Mouse (Mus musculus) embryonic facial prominence, embryonic 15.5 days (tissue): ENCODE results near the gene Draxin. TPM values are rescaled to one million over a fixed set of nuclear protein-coding genes. Genes with fewer than 3 reads are reported as not detected.
"Not testable (repeated sequence)": the region's sequence is repeated elsewhere in the genome, so short reads cannot be mapped to it uniquely, and the experiment has no call there.

Experiments
- ATAC-seq: fragments of 200-750 bp; cut with Nextera tagmentation; 2 replicates; pipeline ENCODE4 v1.8.0; 2017; ENCODE audit warnings: low read depth, moderate TSS enrichment; ENCODE audit not compliant: insufficient number of reproducible peaks, low FRiP score, low TSS enrichment
- H3K27ac ChIP-seq: fragments of 300-500 bp; sonication (generic); replicated peaks from 2 replicates; pipeline ENCODE4 v1.5.1; 2015; ENCODE audit warnings: mild to moderate bottlenecking, inconsistent platforms
- H3K27me3 ChIP-seq: fragments of 300-500 bp; sonication (generic); 2 replicates; pipeline ENCODE4 v1.6.1; 2015; ENCODE audit warnings: inconsistent platforms
- H3K36me3 ChIP-seq: fragments of 300-500 bp; sonication (generic); 2 replicates; pipeline ENCODE4 v1.6.1; 2015; ENCODE audit warnings: mild to moderate bottlenecking, inconsistent platforms
- H3K4me1 ChIP-seq: fragments of 300-500 bp; sonication (generic); 2 replicates; pipeline ENCODE4 v1.6.1; 2015; ENCODE audit warnings: inconsistent platforms
- H3K4me2 ChIP-seq: fragments of 300-500 bp; sonication (generic); replicated peaks from 2 replicates; pipeline ENCODE4 v1.6.1; 2015; ENCODE audit warnings: mild to moderate bottlenecking, inconsistent platforms
- H3K4me3 ChIP-seq: fragments of 300-500 bp; sonication (generic); replicated peaks from 2 replicates; pipeline ENCODE4 v1.5.1; 2015; ENCODE audit warnings: mild to moderate bottlenecking, inconsistent platforms
- H3K9ac ChIP-seq: fragments of 300-500 bp; sonication (generic); 2 replicates; pipeline ENCODE4 v1.6.1; 2015; ENCODE audit warnings: inconsistent platforms
- H3K9me3 ChIP-seq: fragments of 300-500 bp; sonication (generic); replicated peaks from 2 replicates; pipeline ENCODE4 v1.6.1; 2016; ENCODE audit warnings: inconsistent platforms
- WGBS: fragments of 180-500 bp; shearing (Covaris S2); methylation state at CpG from one replicate; pipeline ENCODE4 v1.1.7; 2015; 5-methylcytosine and 5-hydroxymethylcytosine counted together
- polyA plus RNA-seq: library from polyadenylated mRNA; unstranded; fragments of >200 nt; fragmentation: Nextera tagmentation; extraction: Ambion mirVana; gene quantifications from 2 replicates; pipeline ENCODE4 v1.2.1, GENCODE M21; 2015

Gene Draxin
- 0.63 and 0.79 TPM in 2 replicates for polyA plus RNA-seq

- under 1% methylated on average over 76 of the region's 87 CpGs for WGBS
- H3K27ac ChIP-seq: 0 out of 2 replicates have a peak within 1 kb of the TSS, but pooled peaks have one; percentile 17
These were observed at the start of gene Draxin for GRCm38 (mm10) chr4:148130561-148131413. Draxin (minus strand) TSS chr4:148130698.

GRCm38 (mm10) chr4:148177716-148178115 lies 47.2 kb upstream of the Draxin start:
- no peak for ATAC-seq
- H3K9ac ChIP-seq: no peak overlapping the region
- no peaks in the 10 kb centered on the region for H3K36me3 ChIP-seq
- H3K27me3 ChIP-seq: peaks cover 52% of the 10 kb centered on the region
- no peaks in the 10 kb centered on the region for H3K9me3 ChIP-seq
- H3K4me1 ChIP-seq: peaks cover 7% of the 10 kb centered on the region; the same call in 1 of the 2 replicates
- H3K4me3 ChIP-seq: no peak overlapping the region
- H3K4me2 ChIP-seq: no peak overlapping the region
- H3K27ac ChIP-seq: no peak overlapping the region

More at GRCm38 (mm10) chr4:148130561-148131413, at the start of gene Draxin:
- H3K9me3 ChIP-seq: no peaks in the 10 kb centered on the region
- H3K4me1 ChIP-seq: peaks cover 16% of the 10 kb centered on the region
- peak; percentile 90 for ATAC-seq
- H3K36me3 ChIP-seq: no peaks in the 10 kb centered on the region
- H3K4me3 ChIP-seq: peak within 1 kb of the TSS; percentile 68
- H3K4me2 ChIP-seq: peak within 1 kb of the TSS; percentile 98
- H3K27me3 ChIP-seq: peaks cover 23% of the 10 kb centered on the region
- peak within 1 kb of the TSS; percentile 57 for H3K9ac ChIP-seq

DNA sequence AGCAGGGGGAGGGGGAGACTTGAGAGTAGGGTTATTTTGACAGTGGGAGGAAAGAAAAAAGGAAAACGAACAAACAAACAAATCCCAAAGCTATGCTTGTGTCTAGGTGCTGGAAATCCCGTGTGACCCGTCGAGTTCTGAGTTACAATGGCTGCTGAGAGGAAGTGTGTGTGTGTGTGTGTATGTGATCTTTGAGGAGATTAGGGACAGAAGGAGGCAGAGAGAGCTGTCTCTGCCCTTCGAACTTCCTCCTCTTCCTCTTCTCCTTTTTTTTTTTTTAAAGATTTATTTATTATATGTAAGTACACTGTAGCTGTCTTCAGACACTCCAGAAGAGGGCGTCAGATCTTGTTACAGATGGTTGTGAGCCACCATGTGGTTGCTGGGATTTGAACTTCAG lies 46.1 kb upstream of the Draxin start:
- peaks cover 62% of the 10 kb centered on the region for H3K27me3 ChIP-seq
- H3K4me1 ChIP-seq, H3K9ac ChIP-seq, H3K9me3 ChIP-seq, H3K4me3 ChIP-seq, H3K27ac ChIP-seq, H3K36me3 ChIP-seq, H3K4me2 ChIP-seq, ATAC-seq: not testable (repeated sequence)
- WGBS: 67% methylated on average over 5 of the region's 6 CpGs

DNA sequence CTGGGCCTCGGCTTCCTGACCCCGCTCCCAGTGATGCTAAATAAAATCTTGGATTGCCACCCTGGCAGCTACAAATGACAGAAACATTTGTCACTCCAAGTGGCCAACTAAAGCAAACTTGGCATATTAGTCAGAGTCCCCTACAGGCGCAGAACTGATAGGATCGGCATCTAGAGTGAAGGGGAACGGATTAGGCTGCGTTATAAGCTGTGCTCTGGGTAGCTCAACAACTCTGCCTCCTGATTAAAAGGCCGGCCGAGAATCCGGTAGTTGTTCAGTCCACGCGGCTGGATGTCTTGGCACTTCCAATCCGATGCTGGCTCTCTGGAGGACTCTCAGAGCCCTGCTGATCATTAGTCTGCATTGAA lies 44.0 kb upstream of the Draxin start:
- peaks cover 7% of the 10 kb centered on the region; the same call in 1 of the 2 replicates for H3K4me1 ChIP-seq
- H3K9ac ChIP-seq: no peak overlapping the region
- H3K9me3 ChIP-seq: no peaks in the 10 kb centered on the region
- no peak for ATAC-seq
- no peak overlapping the region for H3K4me3 ChIP-seq
- 8% methylated on average over 12 of the region's 12 CpGs for WGBS
- peaks cover 81% of the 10 kb centered on the region for H3K27me3 ChIP-seq
- no peak overlapping the region for H3K4me2 ChIP-seq
- no peak overlapping the region for H3K27ac ChIP-seq
- H3K36me3 ChIP-seq: no peaks in the 10 kb centered on the region

DNA sequence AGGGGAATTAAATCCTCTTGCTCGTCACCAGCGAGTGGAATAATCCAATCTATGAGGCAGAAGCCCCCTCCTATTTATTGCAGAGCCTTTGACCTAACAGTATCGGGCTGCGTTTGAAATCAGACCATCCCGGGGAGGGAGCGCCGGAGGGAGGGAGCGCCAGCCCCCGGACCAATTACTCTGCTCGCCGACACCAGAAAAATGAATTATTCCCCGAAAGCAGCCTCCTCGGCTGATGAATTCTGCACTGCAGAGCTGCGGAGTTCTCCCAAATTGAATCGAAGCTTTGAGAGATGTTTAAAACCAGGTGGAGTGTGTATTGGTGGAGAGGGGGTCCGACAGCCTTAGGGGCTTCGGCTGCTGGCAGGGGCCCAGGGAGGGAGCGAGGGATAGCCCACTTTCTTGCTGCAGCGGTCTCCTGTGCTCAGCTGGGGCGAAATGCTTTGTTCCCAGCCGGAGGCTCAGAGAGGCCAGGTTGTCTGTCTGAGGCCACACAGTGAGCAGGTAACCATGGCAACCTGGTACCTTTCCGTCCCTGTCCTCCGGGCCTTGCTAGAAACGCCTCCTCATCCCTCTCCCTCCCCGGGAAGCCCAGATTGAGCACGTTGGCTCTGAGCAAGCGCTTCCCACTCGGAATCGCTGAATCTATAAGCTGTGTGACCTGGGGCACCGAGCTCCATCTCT lies 43.5 kb upstream of the Draxin start:
- H3K4me2 ChIP-seq: 0 out of 2 replicates have a peak overlapping the region, but pooled peaks have one; percentile 17
- under 1% methylated on average over 30 of the region's 30 CpGs for WGBS
- H3K27me3 ChIP-seq: peaks cover 84% of the 10 kb centered on the region
- peaks cover 7% of the 10 kb centered on the region; the same call in 1 of the 2 replicates for H3K4me1 ChIP-seq
- H3K9ac ChIP-seq: no peak overlapping the region
- ATAC-seq: no peak
- no peak overlapping the region for H3K4me3 ChIP-seq
- no peaks in the 10 kb centered on the region for H3K36me3 ChIP-seq
- H3K27ac ChIP-seq: no peak overlapping the region
- H3K9me3 ChIP-seq: no peaks in the 10 kb centered on the region

DNA sequence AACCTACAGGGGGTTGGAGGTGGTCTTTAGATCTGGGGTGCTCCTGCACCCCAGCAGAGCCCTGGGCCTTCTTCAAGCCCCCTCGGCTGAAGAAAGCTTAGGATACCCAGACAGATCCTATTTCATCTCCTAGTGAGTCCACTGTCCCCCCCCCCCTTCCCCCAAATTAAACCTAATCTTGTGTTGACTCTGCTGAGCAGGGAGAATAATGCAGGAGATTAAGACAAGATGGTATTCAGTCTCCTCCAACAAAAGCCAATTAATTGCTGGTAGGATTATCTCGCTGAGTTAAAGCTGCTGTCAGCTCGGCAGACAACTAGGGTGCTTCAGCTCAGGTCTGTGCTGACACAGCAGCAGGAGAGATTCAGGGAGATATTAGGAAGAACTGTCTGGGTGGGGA lies 40.8 kb upstream of the Draxin start:
- Histone ChIP-seq H3K27ac (no peak overlapping the region), H3K4me3 (no peak overlapping the region), H3K27me3 (peaks cover 81% of the 10 kb centered on the region), H3K4me2 (no peak overlapping the region), H3K36me3 (no peaks in the 10 kb centered on the region), H3K9ac (no peak overlapping the region), H3K9me3 (no peaks in the 10 kb centered on the region), H3K4me1 (peaks cover 14% of the 10 kb centered on the region)
- no peak for ATAC-seq
- WGBS: 13% methylated on average over 3 of the region's 3 CpGs

DNA sequence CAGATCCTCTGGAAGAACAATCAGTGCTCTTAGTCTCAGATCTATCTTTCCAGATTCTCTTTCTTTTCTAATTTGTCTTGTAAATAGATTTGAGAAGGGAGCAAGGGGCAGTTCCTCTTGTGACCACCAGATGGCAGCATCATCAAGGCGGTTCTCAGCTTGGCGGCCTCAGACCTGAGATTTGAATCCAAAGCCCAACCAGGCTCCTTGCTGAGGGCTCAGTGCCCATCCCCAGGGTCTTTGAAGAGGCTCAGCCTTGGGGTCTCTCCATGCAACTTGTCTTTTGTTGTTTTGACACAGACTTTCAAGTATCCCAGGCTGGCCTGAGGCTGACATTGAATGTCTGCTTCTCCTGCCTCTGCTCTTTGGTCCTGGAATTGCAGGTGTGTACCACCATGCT lies 40.3 kb upstream of the Draxin start:
- H3K4me1 ChIP-seq: peaks cover 18% of the 10 kb centered on the region
- no peak overlapping the region for H3K4me2 ChIP-seq
- ATAC-seq: no peak
- H3K4me3 ChIP-seq: no peak overlapping the region
- peaks cover 81% of the 10 kb centered on the region for H3K27me3 ChIP-seq
- no peak overlapping the region for H3K9ac ChIP-seq
- H3K27ac ChIP-seq: no peak overlapping the region
- WGBS: 5% methylated on average over 2 of the region's 2 CpGs
- H3K36me3 ChIP-seq: no peaks in the 10 kb centered on the region
- no peaks in the 10 kb centered on the region for H3K9me3 ChIP-seq

- Histone ChIP-seq H3K4me2 (no peak overlapping the region), H3K4me3 (no peak overlapping the region), H3K9me3 (no peaks in the 10 kb centered on the region), H3K27me3 (peaks cover 81% of the 10 kb centered on the region), H3K9ac (no peak overlapping the region), H3K4me1 (peaks cover 22% of the 10 kb centered on the region), H3K36me3 (no peaks in the 10 kb centered on the region), H3K27ac (no peak overlapping the region)
- 21% methylated on average over 15 of the region's 15 CpGs for WGBS
- no peak for ATAC-seq
These were observed 39.1 kb upstream of the Draxin start for GRCm38 (mm10) chr4:148169586-148169985.

DNA sequence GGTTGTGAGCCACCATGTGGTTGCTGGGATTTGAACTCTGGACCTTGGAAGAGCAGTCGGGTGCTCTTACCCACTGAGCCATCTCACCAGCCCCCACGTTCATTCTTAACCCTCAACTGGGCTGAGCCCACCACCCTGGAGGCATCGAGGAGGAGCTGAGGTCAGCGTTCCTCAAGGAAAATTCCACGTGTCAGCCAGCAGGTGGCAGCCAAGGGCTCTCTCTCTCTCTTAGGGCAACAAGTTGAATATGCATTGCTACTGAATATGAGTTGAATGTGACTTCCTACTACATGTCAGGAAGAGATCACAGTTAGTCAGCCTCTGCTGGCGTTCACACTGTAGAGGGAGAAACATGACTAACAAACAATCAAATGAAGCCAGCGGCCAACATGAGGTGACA lies 37.8 kb upstream of the Draxin start:
- no peak overlapping the region for H3K9ac ChIP-seq
- H3K27me3 ChIP-seq: peaks cover 79% of the 10 kb centered on the region
- 22% methylated on average over 7 of the region's 7 CpGs for WGBS
- no peak overlapping the region for H3K4me2 ChIP-seq
- ATAC-seq: no peak
- no peak overlapping the region for H3K4me3 ChIP-seq
- H3K27ac ChIP-seq: no peak overlapping the region
- H3K36me3 ChIP-seq: no peaks in the 10 kb centered on the region
- H3K4me1 ChIP-seq: peaks cover 22% of the 10 kb centered on the region
- no peaks in the 10 kb centered on the region for H3K9me3 ChIP-seq

GRCm38 (mm10) chr4:148166986-148167385 lies 36.5 kb upstream of the Draxin start:
- Histone ChIP-seq H3K9me3 (no peaks in the 10 kb centered on the region), H3K36me3 (no peaks in the 10 kb centered on the region), H3K27ac (no peak overlapping the region), H3K4me1 (peaks cover 22% of the 10 kb centered on the region), H3K9ac (no peak overlapping the region), H3K27me3 (peaks cover 80% of the 10 kb centered on the region), H3K4me3 (peak overlapping the region; percentile 15), H3K4me2 (peak overlapping the region; percentile 38)
- WGBS: 26% methylated on average over 4 of the region's 4 CpGs
- ATAC-seq: no peak

DNA sequence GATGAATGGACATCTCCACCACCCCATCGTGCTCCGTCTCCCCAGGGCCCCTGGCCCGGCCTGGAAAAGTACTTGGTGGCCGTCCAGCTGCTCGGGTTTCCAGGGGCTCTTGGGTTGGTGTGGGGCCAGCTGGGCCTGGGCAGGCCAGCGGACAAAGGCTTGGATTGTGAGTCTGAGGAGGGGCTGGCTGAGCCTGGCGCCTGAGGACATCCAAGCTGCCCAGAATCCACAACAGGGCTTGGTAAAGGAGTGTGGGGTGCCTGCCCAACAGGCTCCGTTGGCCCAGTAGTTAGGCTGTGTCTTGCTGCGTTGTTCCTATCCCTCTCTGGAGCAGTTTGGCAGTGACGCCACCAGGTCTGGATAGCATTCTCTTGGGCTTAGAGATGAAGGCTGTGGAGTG lies 35.9 kb upstream of the Draxin start:
- Histone ChIP-seq H3K4me2 (peak overlapping the region; percentile 38), H3K4me1 (peaks cover 23% of the 10 kb centered on the region), H3K9me3 (no peaks in the 10 kb centered on the region), H3K36me3 (no peaks in the 10 kb centered on the region), H3K27ac (no peak overlapping the region), H3K4me3 (peak overlapping the region; percentile 15; the same call in 1 of the 2 replicates), H3K9ac (no peak overlapping the region), H3K27me3 (peaks cover 80% of the 10 kb centered on the region)
- no peak for ATAC-seq
- 5% methylated on average over 10 of the region's 10 CpGs for WGBS
